Mouse (Mus musculus): Measurements from ENCODE around the gene Rbms3.

The Rbms3 gene

DNA sequence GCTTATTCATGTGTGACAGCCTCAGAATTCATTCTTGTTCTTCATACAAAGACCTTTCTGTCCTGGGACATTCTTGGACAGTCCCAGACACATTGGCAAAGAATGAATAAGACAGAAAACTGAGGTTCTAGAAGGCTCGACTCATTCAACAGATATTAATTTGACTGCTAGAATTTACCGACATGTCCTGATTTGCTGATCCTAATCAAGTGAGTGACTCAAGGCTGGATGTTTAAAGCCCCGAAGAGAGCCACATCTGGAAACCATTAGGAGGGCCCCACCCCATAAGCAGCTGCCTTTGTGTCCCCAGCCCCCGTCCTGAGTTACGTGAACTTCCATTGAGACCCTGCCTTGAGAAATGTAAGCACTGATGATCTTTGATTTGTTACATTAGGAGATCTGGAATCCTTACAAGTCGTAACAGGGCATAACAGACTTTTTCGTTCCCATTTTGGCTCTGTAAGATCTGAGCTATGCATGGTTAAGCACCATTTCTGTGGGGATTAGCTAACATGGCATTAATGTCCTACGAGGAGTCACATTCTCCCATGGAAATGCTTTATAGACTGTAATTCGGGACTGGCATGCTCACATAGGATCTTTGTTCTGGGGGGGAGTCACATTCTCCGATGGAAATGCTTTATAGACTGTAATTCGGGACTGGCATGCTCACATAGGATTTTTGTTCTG, 726.3 kb downstream of the Rbms3 start:
- DNase-seq (ENCODE audit: low read depth): no peak

DNA sequence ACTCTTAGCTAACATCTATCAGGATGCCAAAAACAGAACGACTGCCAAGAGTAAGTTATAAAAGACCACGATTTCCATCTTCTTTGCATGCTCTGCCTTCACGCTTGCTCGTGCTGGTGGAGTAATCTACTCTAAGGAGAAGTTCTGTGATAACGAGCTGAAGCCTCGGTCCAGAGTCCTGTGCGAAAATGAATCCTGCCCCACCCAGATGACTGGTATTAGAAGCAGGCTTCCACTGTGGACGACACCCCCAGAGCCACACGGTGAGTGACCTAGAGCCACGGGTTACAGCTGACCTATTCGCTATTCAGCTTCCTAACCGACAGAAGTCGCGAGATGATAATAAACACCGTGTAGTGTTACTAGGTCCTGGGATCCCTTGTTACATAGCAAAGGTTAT, 730.3 kb downstream of the Rbms3 start:
- no peak for DNase-seq (ENCODE audit: low read depth)

DNA sequence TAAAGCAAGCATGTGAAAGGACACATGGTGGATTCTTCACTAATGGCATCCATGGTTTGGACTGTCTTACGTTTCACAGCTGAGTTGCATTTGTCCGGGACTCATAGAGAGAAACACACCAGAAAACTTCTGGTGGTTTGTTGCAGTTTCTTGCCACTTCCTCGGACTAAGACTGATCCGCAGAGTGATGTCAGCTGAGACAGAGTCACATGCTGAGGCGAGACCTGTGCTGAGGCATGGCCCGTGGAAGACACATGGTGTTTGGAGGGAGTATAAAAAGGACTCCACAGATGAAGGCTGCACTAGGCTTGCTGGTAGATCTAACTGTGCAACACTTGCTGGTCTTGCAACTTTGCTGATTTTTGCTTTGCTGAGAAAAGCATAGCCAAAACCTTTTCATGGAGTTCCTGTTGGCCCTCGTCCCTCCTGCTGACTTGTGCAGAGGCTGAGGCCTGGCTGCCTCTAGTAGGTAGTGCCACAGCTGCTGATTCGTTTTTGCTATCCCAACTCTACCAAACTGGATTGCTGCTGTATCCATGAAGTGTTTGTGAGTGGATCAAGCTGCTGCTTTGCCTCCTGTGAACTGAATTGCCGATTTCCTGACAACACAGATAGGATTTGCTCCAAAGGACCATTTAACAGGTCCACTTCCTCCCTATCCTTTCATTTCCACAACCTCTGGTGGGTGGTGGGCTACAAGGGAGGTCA, 742.6 kb downstream of the Rbms3 start:
- DNase-seq (ENCODE audit: low read depth): no peak

DNA sequence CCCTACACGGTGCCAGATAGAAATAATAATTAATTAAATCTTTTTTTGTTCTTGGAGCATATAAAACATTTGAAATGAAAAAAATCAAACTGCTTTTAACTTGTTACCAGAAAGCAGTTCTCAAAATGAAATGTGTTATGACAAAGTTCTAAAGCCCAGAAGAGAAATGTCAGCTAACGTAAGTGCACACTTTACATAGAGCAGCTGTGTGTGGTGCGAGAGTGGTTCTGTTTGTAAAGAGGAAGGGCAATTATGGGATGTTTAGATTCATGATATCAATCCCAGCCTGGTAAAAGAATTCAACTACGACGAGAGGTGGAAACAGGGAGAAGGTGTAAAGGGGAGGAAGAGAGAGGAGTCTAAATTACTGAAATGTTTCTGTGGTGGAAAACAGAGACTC, 744.1 kb downstream of the Rbms3 start:
- no peak for DNase-seq (ENCODE audit: low read depth)

DNA sequence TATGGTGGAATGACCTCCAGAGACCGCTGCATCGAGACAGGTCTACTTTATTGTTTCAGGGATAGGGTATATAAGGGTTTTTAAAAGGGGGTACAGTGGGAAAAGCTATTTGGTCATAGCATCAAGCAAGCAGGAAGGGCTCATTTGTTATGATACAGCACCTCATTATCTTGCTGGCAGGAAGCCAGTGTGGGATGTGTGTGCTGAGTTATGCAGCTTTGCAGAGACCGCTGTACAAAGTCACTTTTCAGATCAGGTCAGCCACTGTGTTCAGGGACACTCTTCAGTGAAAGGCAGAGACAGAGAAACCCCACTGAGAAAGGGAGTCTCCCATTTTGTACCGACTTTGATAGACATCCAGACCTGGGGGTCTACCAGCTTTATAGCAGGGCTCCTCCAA, 749.2 kb downstream of the Rbms3 start:
- DNase-seq (ENCODE audit: low read depth): no peak

DNA sequence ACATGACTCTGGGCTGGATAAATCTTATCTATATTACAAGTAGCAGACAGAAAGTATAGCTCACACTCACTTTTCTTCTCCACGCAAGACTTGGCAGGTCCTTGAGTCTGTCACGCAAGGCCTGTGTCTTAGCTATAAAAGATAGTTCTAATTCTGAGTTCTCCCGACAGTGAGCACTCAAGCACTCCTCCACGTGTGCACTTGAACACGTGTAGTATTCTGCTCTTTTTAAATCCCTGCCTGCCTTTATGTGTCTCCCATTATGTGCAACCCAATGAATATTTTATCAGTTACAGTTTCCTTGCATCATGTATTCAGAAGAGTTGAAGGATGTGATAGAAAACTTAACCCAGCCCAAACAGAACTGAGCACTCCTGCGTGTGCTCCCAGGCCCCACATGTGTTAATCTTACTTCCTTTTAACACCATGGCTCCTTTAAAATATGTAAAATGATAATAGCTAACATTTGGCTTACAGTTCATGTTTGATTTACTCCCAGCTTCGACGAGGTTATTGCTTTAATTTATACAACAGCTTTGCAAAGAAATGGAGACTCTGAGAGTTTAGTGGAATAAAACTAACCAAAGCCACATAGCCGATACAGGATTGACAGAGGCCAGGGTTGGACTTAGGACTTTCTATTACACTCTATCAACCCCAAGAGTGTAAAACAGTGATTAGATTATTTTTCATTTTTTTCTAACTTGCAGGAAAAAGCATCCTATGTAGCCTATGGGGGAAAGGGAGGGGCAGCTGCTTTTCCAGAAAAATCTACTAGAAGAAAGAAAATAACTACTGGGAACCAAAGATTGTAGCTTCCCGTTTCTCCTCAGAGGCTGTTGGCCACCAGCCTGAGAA, 749.9 kb downstream of the Rbms3 start:
- no peak for DNase-seq (ENCODE audit: low read depth)

DNA sequence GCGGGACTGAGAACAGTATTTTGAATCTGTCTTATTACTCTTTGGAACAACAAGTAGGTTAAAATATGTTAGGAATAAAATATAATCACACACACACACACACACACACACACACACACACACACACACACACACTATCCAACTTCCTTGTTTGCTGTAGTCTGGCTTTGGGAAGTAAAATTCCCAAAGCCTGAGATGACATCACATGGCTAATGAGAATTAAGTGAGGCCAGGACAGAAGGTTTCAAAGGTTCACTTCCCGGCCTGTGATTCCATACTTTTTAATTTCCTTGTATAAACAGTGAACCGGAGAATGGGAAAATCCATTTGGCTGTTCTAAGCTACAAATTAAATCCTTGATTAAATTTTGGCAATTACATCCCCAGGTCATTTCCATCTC, 752.9 kb downstream of the Rbms3 start:
- no peak for DNase-seq (ENCODE audit: low read depth)

DNA sequence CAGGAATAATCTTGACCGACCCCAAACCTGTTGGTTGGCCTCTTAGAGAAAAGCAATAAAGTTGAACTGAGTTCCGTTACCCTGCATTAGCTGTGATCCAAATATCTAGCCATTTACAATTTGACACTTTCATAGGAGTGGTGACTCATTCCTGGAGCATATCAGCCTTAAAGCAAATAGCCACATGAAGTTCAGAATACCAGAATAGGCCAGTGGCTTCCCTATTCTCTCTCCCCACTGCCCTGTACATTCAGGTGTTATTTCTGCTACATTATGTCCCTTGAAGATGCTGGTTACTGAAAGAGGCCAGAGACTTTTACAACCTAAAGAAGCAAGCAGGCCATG, 755.8 kb downstream of the Rbms3 start:
- DNase-seq (ENCODE audit: low read depth): no peak

DNA sequence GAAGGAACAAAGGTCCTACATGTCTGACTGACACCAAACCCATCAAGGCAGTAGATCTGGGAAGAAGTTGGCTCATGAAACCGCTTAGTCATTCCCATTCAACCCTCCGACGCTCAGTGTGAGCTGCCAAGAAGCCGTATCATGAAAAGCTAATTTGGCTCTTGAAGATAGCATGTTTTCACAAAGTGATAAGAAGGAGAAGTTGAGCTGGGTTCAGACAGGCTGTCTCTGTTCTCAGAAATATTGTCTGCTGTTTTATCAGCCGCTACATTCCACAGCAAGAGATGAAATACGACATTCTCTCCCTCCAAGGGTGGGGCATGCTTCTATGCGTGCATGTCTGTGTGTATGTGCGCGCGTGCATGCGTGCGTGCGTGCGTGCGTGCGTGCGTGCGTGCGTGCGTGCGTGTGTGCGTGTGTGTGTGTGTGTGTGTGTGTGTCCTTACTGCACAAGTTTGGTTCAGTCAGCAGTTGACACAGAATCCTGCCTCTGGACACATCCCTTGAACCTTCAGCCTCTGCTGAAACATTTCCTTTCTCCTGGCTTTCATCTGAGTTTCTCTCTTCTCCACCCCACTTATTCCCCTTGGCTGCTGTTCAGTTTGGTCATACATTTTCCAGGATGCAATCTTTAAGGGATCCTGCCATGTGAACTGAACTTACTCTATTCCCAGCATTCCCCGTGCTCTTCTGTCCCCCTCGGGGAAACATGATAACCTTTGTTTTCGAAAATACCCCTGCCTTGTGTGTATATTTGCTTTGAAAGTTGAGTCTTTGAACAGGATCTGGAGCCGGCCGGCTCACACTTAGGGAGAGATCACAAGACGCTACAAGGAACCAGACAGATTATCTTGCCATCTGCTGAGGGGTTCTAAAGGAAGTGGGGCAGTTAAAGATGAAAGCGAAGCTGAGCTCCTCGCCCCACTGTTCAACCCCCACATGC, 756.4 kb downstream of the Rbms3 start:
- DNase-seq (ENCODE audit: low read depth): no peak

DNA sequence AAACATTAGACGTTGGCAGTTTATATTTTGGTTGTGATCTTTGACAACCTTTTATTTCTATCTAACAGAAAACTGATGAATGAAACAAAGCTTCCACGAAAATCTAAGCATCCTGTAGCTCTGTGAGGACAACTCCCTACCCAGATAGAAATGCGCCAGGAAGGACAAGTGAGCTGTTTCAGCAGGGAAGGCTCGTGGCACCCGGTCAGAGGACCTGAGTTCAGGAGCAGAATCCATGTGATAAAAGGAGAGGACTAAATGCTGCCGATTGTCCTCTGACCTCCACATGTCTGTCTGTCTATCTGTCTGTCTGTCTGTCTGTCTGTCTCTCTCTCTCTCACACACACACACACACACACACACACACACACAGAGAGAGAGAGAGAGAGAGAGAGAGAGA, 757.4 kb downstream of the Rbms3 start:
- DNase-seq (ENCODE audit: low read depth): no peak

DNA sequence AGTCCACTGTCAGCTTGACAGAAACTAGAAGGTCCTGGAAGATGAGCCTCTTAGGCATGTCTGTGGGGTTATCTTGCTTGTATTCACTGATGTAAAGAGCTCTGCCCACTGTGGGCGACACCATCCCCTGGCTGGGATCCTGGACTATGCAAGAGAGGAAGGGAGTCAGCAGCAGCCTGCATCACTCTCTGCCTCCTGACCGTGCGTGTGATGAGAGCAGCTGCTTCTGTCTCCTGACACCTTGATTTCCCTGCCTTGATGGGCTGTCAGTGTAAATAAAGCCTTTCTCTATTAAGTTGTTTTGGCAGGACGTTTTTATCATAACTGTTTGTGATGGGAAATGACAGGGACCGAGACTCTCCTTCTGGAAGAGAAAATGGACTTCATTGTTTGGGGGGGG, 758.1 kb downstream of the Rbms3 start:
- no peak for DNase-seq (ENCODE audit: low read depth)

DNA sequence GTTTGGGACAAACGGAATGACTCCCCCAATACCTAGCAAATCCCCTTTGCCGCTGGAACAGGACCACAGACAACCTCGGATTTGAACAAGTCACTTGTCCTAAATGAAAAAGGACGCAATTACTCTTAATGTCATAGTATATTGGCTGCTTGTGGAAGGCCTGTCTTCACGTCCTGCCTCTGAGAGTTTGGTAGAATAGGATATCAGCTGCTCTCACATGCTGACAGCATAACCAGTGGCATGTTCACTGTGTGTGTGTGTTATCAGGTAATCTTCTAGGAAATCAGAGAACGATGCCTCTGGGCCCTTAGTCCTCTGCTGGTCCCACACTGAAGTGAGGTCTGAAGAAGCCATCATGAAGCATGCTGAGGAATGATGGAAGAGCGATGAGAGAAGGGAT, 763.7 kb downstream of the Rbms3 start:
- DNase-seq (ENCODE audit: low read depth): no peak

DNA sequence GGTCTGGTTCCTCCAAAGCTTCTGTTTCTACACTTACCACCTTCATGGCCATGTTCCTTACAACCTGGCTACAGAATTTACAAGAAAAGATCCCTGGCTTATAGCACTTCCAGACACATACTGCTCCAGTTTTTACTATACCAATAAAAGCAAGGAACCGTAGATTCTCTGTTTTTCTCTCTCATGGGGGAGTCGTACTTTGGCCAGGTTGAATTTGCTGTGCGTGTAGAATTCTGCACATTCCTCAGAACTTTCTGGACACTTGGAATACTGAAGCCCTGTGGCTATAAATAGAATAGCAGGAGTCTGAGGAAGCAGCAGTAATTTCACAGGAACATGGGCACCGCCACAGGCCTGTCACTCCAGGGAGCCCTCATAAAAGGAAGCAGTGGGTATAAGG, 766.1 kb downstream of the Rbms3 start:
- no peak for DNase-seq (ENCODE audit: low read depth)

DNA sequence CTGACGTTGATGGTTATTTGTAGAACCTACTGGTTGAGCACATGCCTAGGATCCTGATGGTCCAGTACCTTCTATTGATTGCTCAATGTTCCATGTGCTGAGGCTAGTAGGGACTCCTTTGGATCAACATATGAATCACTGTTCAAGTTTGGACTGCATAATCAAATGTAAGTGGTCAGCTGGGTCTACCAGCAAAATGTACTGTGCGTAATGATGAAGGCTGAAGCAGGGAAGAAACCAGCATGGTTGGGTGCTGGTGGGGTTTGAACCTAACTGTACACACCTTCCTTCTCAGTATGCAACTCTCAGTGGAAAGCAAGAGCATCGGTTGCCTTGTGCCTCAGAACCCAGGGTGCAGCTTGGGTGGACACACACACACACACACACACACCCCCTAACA, 767.4 kb downstream of the Rbms3 start:
- DNase-seq (ENCODE audit: low read depth): no peak

DNA sequence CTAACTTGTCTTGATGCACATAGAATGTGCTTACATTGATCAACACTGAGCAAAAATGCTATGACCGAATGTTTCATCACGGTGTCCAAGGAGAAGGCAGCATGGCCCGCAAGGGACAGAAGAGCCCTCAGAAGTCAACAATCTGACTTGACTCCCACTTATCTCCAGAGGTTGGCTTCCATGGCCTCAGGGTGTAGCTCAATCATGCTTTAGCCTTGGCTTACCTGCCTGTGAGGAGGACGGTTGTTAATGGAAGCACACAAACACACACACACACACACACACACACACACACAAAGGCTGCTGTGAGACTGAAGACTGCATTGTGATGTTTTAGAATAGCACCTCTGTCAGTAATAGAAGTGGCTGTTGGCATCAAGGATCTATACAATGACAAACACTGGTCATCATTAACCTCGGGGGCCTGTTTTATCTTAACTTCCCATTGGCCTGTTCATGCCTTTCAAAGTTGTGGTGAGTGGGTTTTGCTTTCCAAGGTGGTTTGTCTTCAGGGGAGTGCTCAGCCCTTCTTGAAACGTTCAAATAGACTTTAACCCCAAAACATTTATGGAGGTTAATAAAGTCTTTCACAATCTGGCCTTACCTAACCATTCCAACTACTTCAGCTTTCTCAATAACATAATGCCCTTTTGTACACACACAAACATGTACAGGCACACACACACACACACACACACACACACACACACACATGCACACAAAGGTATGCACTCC, 771.7 kb downstream of the Rbms3 start:
- DNase-seq (ENCODE audit: low read depth): no peak

DNA sequence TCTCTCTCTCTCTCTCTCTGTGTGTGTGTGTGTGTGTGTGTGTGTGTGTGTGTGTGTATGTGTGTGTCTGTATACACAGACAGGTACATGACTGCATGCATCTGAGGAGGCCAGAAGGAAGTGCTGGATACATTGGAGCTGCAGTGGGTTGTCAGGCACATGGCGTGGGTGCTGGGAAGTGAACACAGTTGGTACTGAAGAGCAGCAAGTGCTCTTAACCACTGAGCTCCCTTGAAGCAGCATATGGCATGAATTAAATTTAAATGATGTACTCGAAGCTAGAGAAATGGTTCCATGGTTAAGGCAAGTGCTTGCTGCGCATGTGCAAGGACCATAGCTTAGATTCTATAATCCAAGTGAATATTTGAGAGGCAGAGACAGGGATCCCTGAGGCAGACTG, 772.6 kb downstream of the Rbms3 start:
- no peak for DNase-seq (ENCODE audit: low read depth)

DNA sequence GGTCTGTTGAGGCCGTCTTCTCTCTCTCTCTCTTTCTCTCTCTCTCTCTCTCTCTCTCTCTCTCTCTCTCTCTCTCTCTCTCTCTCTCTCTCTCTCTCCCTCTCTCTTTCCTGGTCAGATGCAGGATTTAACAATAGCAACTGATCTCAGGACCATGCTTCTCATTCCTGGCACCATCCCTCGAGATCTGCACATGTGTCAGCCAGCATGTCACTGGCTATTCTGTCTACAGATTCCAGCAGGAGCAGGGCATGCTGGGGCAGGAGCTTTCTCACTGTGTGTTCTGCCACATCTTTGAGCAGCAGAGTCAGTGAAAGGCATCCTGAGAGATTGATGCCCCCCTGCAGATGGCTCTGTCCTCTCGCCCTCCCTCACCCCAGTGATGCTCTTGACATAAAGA, 774.0 kb downstream of the Rbms3 start:
- DNase-seq (ENCODE audit: low read depth): no peak

DNA sequence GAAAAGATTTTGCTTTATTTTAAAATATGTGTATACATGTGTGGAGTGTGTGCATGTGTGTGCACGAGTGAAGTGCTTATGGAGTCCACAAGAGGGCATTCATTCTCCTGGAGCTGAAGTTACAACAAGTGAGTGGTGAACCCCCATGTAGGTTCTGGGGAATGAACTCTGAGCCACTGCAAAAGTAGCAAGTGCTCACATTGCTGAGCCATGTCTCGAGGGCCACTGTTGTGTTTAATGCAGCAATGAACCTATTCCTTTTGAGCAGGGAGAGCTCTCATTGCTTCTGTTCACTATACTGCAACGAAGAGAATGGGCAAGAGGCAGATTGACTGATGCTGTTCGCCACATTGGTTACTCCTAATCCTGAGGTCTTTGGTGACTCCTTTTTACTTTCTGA, 780.8 kb downstream of the Rbms3 start:
- DNase-seq (ENCODE audit: low read depth): no peak

DNA sequence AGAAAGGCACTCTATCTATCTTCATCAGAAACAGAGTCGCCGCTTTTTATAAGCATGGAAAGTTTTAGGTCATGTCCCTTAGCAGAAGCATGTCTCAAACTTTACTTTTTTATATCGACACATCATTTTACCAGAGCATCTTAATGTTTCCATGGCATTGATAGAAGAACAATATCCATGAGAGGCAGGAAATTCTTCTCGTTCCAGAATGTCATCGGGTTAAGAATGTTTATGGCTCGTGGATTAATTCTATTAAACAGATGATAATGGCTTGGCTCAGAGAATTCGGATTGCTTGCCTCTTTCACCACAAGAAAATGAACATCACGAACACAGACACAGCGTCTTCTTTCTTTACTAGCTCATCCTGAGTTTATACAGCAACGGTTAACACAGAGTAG, 781.5 kb downstream of the Rbms3 start:
- DNase-seq (ENCODE audit: low read depth): no peak

DNA sequence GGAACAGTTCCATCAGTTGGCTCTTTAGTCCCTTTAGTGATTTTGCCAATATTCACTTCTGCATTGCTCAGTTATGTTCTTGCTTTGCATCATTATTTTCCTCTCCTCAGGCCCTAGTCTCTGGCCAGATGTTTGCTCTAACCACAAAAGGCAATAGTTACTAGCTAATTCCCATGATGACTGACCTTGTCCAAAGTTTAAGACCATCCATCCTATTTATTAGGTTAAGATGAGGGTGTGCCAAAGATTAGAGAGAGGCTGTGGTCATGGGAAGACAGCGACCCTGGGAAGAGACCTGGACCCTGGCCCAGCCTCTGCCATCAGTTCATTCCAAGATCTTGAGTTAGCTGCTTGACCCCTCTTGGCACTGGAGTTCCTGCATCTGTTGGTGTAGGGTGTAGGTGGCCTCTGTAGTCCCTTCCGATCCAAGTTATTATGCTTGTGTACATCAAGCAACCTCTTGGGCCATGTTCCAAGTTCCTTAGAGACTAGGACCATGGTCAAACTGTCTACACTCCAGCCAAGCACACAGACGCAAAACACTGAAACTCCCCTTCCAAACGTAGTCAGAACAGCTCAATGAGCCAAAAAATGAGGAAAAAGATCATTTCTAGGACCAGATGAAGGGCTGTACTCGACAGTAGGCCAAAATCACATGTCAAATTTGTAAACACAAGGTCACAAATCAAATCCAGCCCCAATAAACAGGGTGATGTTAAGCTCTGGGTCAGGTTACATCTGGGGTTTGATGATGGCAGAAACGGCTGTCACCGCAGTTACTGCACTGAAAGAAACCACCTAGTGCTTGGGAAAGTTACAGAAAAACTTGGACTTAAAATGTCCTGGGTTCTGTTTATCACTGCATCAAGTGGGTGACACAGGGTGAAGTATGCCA, 782.2 kb downstream of the Rbms3 start:
- DNase-seq (ENCODE audit: low read depth): no peak
